Mouse (Mus musculus): ENCODE measurements around the gene Satl1. TPM values are rescaled to one million over a fixed set of nuclear protein-coding genes. Genes with fewer than 3 reads are reported as not detected.

Gene Satl1
- total and polyA plus RNA-seq, 3 experiments, result not detected

GRCm38 (mm10) chrX:112339486-112339885, 67.1 kb downstream of the Satl1 start:
- Histone ChIP-seq H3K4me3 (replicated peaks in 1 of 3; ENCODE audit: low read depth in 2 of 3, low read length in 2 of 3, poor library complexity in 1 of 3) (no peak overlapping the region), H3K79me2 (replicated peaks; ENCODE audit: control insufficient read depth, extremely low read depth, insufficient read depth, poor library complexity, severe bottlenecking) (no peaks in the 10 kb centered on the region), H3K27me3 (replicated peaks) (no peaks in the 10 kb centered on the region), H3K4me2 (ENCODE audit: insufficient read depth, low read depth, poor library complexity, severe bottlenecking) (no peak overlapping the region), H3K36me3 (replicated peaks in 1 of 2; ENCODE audit: control insufficient read depth in 1 of 2, insufficient read depth in 1 of 2, low read length in 1 of 2) (peaks cover 0 to 16% of the 10 kb centered on the region in 2 experiments), H3K9ac (ENCODE audit: insufficient read depth, low read depth) (no peak overlapping the region), H3K9me3 (replicated peaks; ENCODE audit: low read length) (no peaks in the 10 kb centered on the region), H3K4me1 (ENCODE audit: control insufficient read depth in 1 of 2, insufficient read depth in 2 of 2) (no peaks in the 10 kb centered on the region), H3K27ac (ENCODE audit: insufficient read depth, low read depth) (no peak overlapping the region)
- TF ChIP-seq SIN3A (IDR thresholded peaks at IDR 0.05; ENCODE audit: low read length) (no peak), MYC (IDR thresholded peaks at IDR 0.05; ENCODE audit: low read depth, low read length) (no peak), CHD1 (IDR thresholded peaks at IDR 0.05; ENCODE audit: low read depth, low read length) (no peak), POLR2AphosphoS2 (IDR thresholded peaks at IDR 0.05; ENCODE audit: low read depth, low read length) (no peak), GABPA (IDR thresholded peaks at IDR 0.05; ENCODE audit: insufficient replicate concordance, low read depth, low read length) (no peak), SMC3 (IDR thresholded peaks at IDR 0.05; ENCODE audit: low read depth, low read length) (no peak), POLR2A (IDR thresholded peaks at IDR 0.05; ENCODE audit: low read depth, low read length) (no peak), RCOR1 (conservative IDR thresholded peaks at IDR 0.05; ENCODE audit: low read depth, low read length) (no peak)
- dilution Hi-C loops (cut with MboI; ENCODE audit: extremely low pct_ligation_motif_present, extremely low pct_unique_long_range_greater_than_20kb, low sequenced_read_pairs) (no loop called here), in situ Hi-C loops (cut with MboI; ENCODE audit: low pct_ligation_motif_present, low pct_unique_long_range_greater_than_20kb, low sequenced_read_pairs) (no loop called here)
- DNase-seq (ENCODE audit: extremely low read depth), result no peak

Other genes with a start within 250 kb of the Satl1 start
- not detected in 2 replicates for gene 4933403O08Rik, start 167.7 kb downstream of the Satl1 start, total RNA-seq (2012; rRNA removed)
- gene 4933403O08Rik, start 167.7 kb downstream of the Satl1 start, total RNA-seq (2014; rRNA removed), result not detected in 2 replicates
- gene 4933403O08Rik, start 167.7 kb downstream of the Satl1 start, polyA plus RNA-seq (2012; ENCODE audit: insufficient read length, low read depth), result not detected in 2 replicates
- 27.6 and 27.9 TPM in 2 replicates for gene Apool, start 95.4 kb downstream of the Satl1 start, total RNA-seq (2012; rRNA removed)
- 58.0 and 69.7 TPM in 2 replicates for gene Apool, start 95.4 kb downstream of the Satl1 start, total RNA-seq (2014; rRNA removed)
- 28.0 and 31.3 TPM in 2 replicates for gene Apool, start 95.4 kb downstream of the Satl1 start, polyA plus RNA-seq (2012; ENCODE audit: insufficient read length, low read depth)
- not detected in 2 replicates for gene 2010106E10Rik, start 88.5 kb upstream of the Satl1 start, total RNA-seq (2012; rRNA removed)
- gene 2010106E10Rik, start 88.5 kb upstream of the Satl1 start, total RNA-seq (2014; rRNA removed), result not detected in 2 replicates
- not detected in 2 replicates for gene 2010106E10Rik, start 88.5 kb upstream of the Satl1 start, polyA plus RNA-seq (2012; ENCODE audit: insufficient read length, low read depth)
- gene Zfp711, start 193.7 kb upstream of the Satl1 start, total RNA-seq (2012; rRNA removed), result not detected in 2 replicates
- gene Zfp711, start 193.7 kb upstream of the Satl1 start, total RNA-seq (2014; rRNA removed), result not detected in 2 replicates
- not detected in 2 replicates for gene Zfp711, start 193.7 kb upstream of the Satl1 start, polyA plus RNA-seq (2012; ENCODE audit: insufficient read length, low read depth)

Measured in CH12.LX (cell line).